Mouse (Mus musculus): Measurements from ENCODE around the gene Gm21425. TPM values are rescaled to one million over a fixed set of nuclear protein-coding genes. Genes with fewer than 3 reads are reported as not detected.
"Not testable (repeated sequence)": the region's sequence is repeated elsewhere in the genome, so short reads cannot be mapped to it uniquely, and the experiment has no call there.

Gene Gm21425
- not detected in 2 replicates for total RNA-seq (2012; rRNA removed)
- not detected in 2 replicates for total RNA-seq (2014; rRNA removed)
- polyA plus RNA-seq (2012; ENCODE audit: insufficient read length, low read depth) = not detected in 2 replicates

DNA sequence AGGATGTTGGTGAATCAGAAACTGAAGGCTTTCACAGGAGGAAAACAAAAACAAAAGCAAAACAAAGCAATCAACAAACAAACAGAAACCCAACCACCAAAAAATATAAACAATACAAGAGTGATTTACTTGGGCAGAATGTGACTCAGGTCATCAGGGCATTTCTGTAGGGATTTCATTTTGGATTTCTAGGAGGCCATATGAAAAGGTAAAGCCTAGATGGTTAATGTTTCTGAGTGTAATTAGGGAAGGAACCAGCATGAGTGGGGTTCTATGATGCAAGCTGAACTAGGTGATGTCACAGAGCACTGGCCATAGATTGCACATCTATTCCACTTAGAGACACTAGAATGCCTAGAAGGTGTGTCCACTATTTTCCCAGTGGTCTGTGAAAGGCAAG, at the start of gene Gm21425:
TSS of gene Gm21425 (plus strand) at position 301 of the 400 bp plus-strand sequence.
- in situ Hi-C loops (cut with MboI; ENCODE audit: low pct_ligation_motif_present, low pct_unique_long_range_greater_than_20kb, low sequenced_read_pairs); H3K36me3 ChIP-seq (replicated peaks in 1 of 2; ENCODE audit: control insufficient read depth in 1 of 2, insufficient read depth in 1 of 2, low read length in 1 of 2); H3K9ac ChIP-seq (ENCODE audit: insufficient read depth, low read depth); H3K4me3 ChIP-seq (replicated peaks in 1 of 3; ENCODE audit: low read depth in 2 of 3, low read length in 2 of 3, poor library complexity in 1 of 3); H3K4me2 ChIP-seq (ENCODE audit: insufficient read depth, low read depth, poor library complexity, severe bottlenecking); DNase-seq (ENCODE audit: extremely low read depth); H3K27ac ChIP-seq (ENCODE audit: insufficient read depth, low read depth); H3K27me3 ChIP-seq (replicated peaks); H3K9me3 ChIP-seq (replicated peaks; ENCODE audit: low read length); H3K4me1 ChIP-seq (ENCODE audit: control insufficient read depth in 1 of 2, insufficient read depth in 2 of 2); dilution Hi-C loops (cut with MboI; ENCODE audit: extremely low pct_ligation_motif_present, extremely low pct_unique_long_range_greater_than_20kb, low sequenced_read_pairs); H3K79me2 ChIP-seq (replicated peaks; ENCODE audit: control insufficient read depth, extremely low read depth, insufficient read depth, poor library complexity, severe bottlenecking): not testable (repeated sequence)

DNA sequence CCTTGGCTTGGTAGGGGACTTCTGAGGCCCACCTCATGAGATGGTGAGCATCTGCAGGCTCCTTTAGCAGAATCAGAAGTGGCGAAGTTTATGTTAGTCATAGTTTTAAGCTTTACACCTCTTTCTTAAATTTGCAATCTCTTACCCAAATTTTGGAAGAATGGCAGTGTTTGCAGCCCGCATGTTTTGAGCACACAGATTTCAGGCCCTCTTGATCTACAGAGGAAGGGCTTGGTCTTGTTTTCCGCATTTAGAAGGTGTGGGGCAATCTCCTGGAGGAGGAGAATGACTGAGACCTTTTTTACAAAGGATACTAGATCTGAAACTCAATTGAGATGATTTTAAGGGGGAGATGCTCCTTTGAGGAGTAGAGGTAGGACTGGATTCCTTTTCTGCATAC, 28.4 kb upstream of the Gm21425 start, which contains the start of gene Gm21891:
TSS of gene Gm21891 (minus strand) at position 101 of the 400 bp plus-strand sequence.
- H3K27ac ChIP-seq (ENCODE audit: insufficient read depth, low read depth); H3K79me2 ChIP-seq (replicated peaks; ENCODE audit: control insufficient read depth, extremely low read depth, insufficient read depth, poor library complexity, severe bottlenecking); dilution Hi-C loops (cut with MboI; ENCODE audit: extremely low pct_ligation_motif_present, extremely low pct_unique_long_range_greater_than_20kb, low sequenced_read_pairs); DNase-seq (ENCODE audit: extremely low read depth); H3K27me3 ChIP-seq (replicated peaks); H3K9me3 ChIP-seq (replicated peaks; ENCODE audit: low read length); H3K4me3 ChIP-seq (replicated peaks in 1 of 3; ENCODE audit: low read depth in 2 of 3, low read length in 2 of 3, poor library complexity in 1 of 3); H3K36me3 ChIP-seq (replicated peaks in 1 of 2; ENCODE audit: control insufficient read depth in 1 of 2, insufficient read depth in 1 of 2, low read length in 1 of 2); in situ Hi-C loops (cut with MboI; ENCODE audit: low pct_ligation_motif_present, low pct_unique_long_range_greater_than_20kb, low sequenced_read_pairs); H3K9ac ChIP-seq (ENCODE audit: insufficient read depth, low read depth); H3K4me2 ChIP-seq (ENCODE audit: insufficient read depth, low read depth, poor library complexity, severe bottlenecking); H3K4me1 ChIP-seq (ENCODE audit: control insufficient read depth in 1 of 2, insufficient read depth in 2 of 2): not testable (repeated sequence)

Other genes starting within 250 kb of the Gm21425 start
- gene Gm20807, start 119.1 kb upstream of the Gm21425 start, total RNA-seq (2012; rRNA removed) = not detected in 2 replicates
- gene Gm20807, start 119.1 kb upstream of the Gm21425 start, total RNA-seq (2014; rRNA removed) = not detected in 2 replicates
- not detected in 2 replicates for gene Gm20807, start 119.1 kb upstream of the Gm21425 start, polyA plus RNA-seq (2012; ENCODE audit: insufficient read length, low read depth)
- not detected in 2 replicates for gene Gm21891, start 28.5 kb upstream of the Gm21425 start, total RNA-seq (2012; rRNA removed)
- gene Gm21891, start 28.5 kb upstream of the Gm21425 start, total RNA-seq (2014; rRNA removed) = not detected in 2 replicates
- gene Gm21891, start 28.5 kb upstream of the Gm21425 start, polyA plus RNA-seq (2012; ENCODE audit: insufficient read length, low read depth) = not detected in 2 replicates
- not detected in 2 replicates for gene Gm21828, start 62.0 kb downstream of the Gm21425 start, total RNA-seq (2012; rRNA removed)
- gene Gm21828, start 62.0 kb downstream of the Gm21425 start, total RNA-seq (2014; rRNA removed) = not detected in 2 replicates
- gene Gm21828, start 62.0 kb downstream of the Gm21425 start, polyA plus RNA-seq (2012; ENCODE audit: insufficient read length, low read depth) = not detected in 2 replicates
- not detected in 2 replicates for gene Gm21440, start 90.4 kb downstream of the Gm21425 start, total RNA-seq (2012; rRNA removed)
- not detected in 2 replicates for gene Gm21440, start 90.4 kb downstream of the Gm21425 start, total RNA-seq (2014; rRNA removed)
- gene Gm21440, start 90.4 kb downstream of the Gm21425 start, polyA plus RNA-seq (2012; ENCODE audit: insufficient read length, low read depth) = not detected in 2 replicates
- gene Gm21454, start 90.5 kb downstream of the Gm21425 start, total RNA-seq (2012; rRNA removed) = not detected in 2 replicates
- gene Gm21454, start 90.5 kb downstream of the Gm21425 start, total RNA-seq (2014; rRNA removed) = not detected in 2 replicates
- not detected in 2 replicates for gene Gm21454, start 90.5 kb downstream of the Gm21425 start, polyA plus RNA-seq (2012; ENCODE audit: insufficient read length, low read depth)
- not detected in 2 replicates for gene Gm21725, start 187.1 kb downstream of the Gm21425 start, total RNA-seq (2012; rRNA removed)
- gene Gm21725, start 187.1 kb downstream of the Gm21425 start, total RNA-seq (2014; rRNA removed) = not detected in 2 replicates
- gene Gm21725, start 187.1 kb downstream of the Gm21425 start, polyA plus RNA-seq (2012; ENCODE audit: insufficient read length, low read depth) = not detected in 2 replicates